Mouse (Mus musculus) ES-E14 (cell line): ENCODE measurements around the gene Pus7l.

ENCODE experiments used
- CHD2 ChIP-seq: IDR thresholded peaks from 2 replicates; pipeline ENCODE4 v1.6.1; 2014; ENCODE audit warnings: mild to moderate bottlenecking, low read depth, low read length, inconsistent platforms
- ZC3H11A ChIP-seq: IDR thresholded peaks from 2 replicates; pipeline ENCODE4 v1.6.1; 2012; ENCODE audit warnings: low read depth, mild to moderate bottlenecking, inconsistent platforms, low read length, borderline replicate concordance

DNA sequence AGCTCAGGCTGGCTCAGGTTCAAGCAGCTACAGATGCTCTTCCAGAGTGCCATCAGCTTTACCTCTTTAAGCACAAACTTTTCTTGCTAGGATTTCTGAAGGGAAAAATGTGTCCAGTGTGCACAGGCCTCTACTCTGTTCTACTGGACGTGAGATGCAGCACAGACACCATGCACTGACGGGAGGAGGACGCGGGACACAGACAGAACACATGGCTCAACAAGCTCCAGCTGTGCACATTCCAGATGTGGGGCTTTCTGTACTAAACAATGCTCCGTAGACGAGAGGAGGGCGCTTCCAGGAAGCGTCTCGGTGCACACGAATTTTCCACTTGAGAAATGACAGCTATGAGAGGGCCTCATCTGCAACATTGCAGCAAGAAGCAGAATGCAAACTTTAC is 39.8 kb upstream of the Pus7l start:
- TF ChIP-seq ZC3H11A (no peak), CHD2 (no peak)
